Mouse (Mus musculus) left cerebral cortex, postnatal 36 days (tissue): ENCODE data around the gene Ugt1a1. TPM values are rescaled to one million over a fixed set of nuclear protein-coding genes. Genes with fewer than 3 reads are reported as not detected.
"Not testable (repeated sequence)": the region's sequence is repeated elsewhere in the genome, so short reads cannot be mapped to it uniquely, and the experiment has no call there.

ENCODE experiments used
- DNase-seq, 2 experiments: peaks; one replicate each; pipeline ENCODE4 v3.0.0; 2021 to 2022; ENCODE audit warnings: low spot score in 2 of 2, mixed read lengths in 1 of 2
- intact Hi-C: fragments of 180-260 bp; cut with DNase I; formaldehyde crosslinking; loops from one replicate; pipeline ENCODE4 v1.15.1; 2025
- total RNA-seq, 2 experiments: library from RNA; stranded (reverse); gene quantifications; 2 replicates each; pipeline ENCODE4 v1.2.3; 2021

Ugt1a1 gene
- total RNA-seq: under 1 TPM in 1 of 2 experiments, not detected in 1; 0.18 TPM

- intact Hi-C loops: no loop called here
- no peak for DNase-seq
Measured at GRCm38 (mm10) chr1:88211812-88212211, at the start of gene Ugt1a1. Gene Ugt1a1, plus strand, starts transcription at chr1:88211959.

GRCm38 (mm10) chr1:88165711-88166110, 46.0 kb upstream of the Ugt1a1 start, which contains the start of gene Ugt1a5:
Gene Ugt1a5, plus strand, starts transcription at chr1:88166012.
- no peak for DNase-seq
- intact Hi-C loops: no loop called here

GRCm38 (mm10) chr1:88172190-88172589, 39.6 kb upstream of the Ugt1a1 start:
- intact Hi-C loops, DNase-seq: not testable (repeated sequence)

- no peak for DNase-seq
- intact Hi-C loops: no loop called here
Measured at GRCm38 (mm10) chr1:88179657-88180056, 32.1 kb upstream of the Ugt1a1 start.

GRCm38 (mm10) chr1:88186325-88186935, 25.3 kb upstream of the Ugt1a1 start:
- no peak for DNase-seq
- intact Hi-C loops: no loop called here

- DNase-seq: no peak
- intact Hi-C loops: no loop called here
Measured at GRCm38 (mm10) chr1:88192136-88192535, 19.6 kb upstream of the Ugt1a1 start.

GRCm38 (mm10) chr1:88195687-88196086, 16.1 kb upstream of the Ugt1a1 start:
- intact Hi-C loops: no loop called here
- no peak for DNase-seq

GRCm38 (mm10) chr1:88197443-88197842, 14.3 kb upstream of the Ugt1a1 start:
- intact Hi-C loops: no loop called here

GRCm38 (mm10) chr1:88199996-88200395, 11.8 kb upstream of the Ugt1a1 start:
- intact Hi-C loops: no loop called here
- no peak for DNase-seq

More at GRCm38 (mm10) chr1:88197443-88197842, 14.3 kb upstream of the Ugt1a1 start:
- no peak for DNase-seq

GRCm38 (mm10) chr1:88200456-88200855, 11.3 kb upstream of the Ugt1a1 start, which contains the start of gene Ugt1a2:
Gene Ugt1a2, plus strand, starts transcription at chr1:88200601.
- no peak for DNase-seq
- intact Hi-C loops: no loop called here

- intact Hi-C loops: no loop called here
- peak; percentile 82 to 86 for DNase-seq
Measured at GRCm38 (mm10) chr1:88205294-88205922, 6.4 kb upstream of the Ugt1a1 start, which contains the start of gene Dnajb3. Gene Dnajb3, minus strand, starts transcription at chr1:88205782.

- DNase-seq: no peak
- intact Hi-C loops: no loop called here
Measured at GRCm38 (mm10) chr1:88206843-88207479, 4.8 kb upstream of the Ugt1a1 start.

GRCm38 (mm10) chr1:88212341-88213045, 734 bp downstream of the Ugt1a1 start:
- DNase-seq: no peak
- intact Hi-C loops: no loop called here

GRCm38 (mm10) chr1:88213061-88213460, 1.3 kb downstream of the Ugt1a1 start:
- no peak for DNase-seq
- intact Hi-C loops: no loop called here

GRCm38 (mm10) chr1:88213766-88214461, 2.2 kb downstream of the Ugt1a1 start:
- intact Hi-C loops: no loop called here
- DNase-seq: no peak

- no peak for DNase-seq
- intact Hi-C loops: no loop called here
Measured at GRCm38 (mm10) chr1:88214462-88214952, 2.7 kb downstream of the Ugt1a1 start.

- no peak for DNase-seq
- intact Hi-C loops: no loop called here
Measured at GRCm38 (mm10) chr1:88215466-88216380, 4.0 kb downstream of the Ugt1a1 start.

- intact Hi-C loops: no loop called here
- DNase-seq: no peak
Measured at GRCm38 (mm10) chr1:88216551-88216950, 4.8 kb downstream of the Ugt1a1 start.
